Mouse (Mus musculus) small intestine, adult 2 months (tissue): ENCODE data around the gene Hist1h3d.

ENCODE experiments used
- CTCF ChIP-seq: fragments of 200-500 bp; IDR thresholded peaks from 2 replicates; pipeline ENCODE4 v1.5.1; 2012; ENCODE audit warnings: low read depth, mild to moderate bottlenecking, control low read depth, inconsistent platforms, low read length, moderate library complexity, mixed read lengths; ENCODE audit not compliant: insufficient replicate concordance, insufficient read length; ENCODE audit errors: extremely low read depth
- POLR2A ChIP-seq: fragments of 200-500 bp; IDR thresholded peaks from 2 replicates; pipeline ENCODE4 v1.6.1; 2012; ENCODE audit warnings: low read depth, mild to moderate bottlenecking, control low read depth, inconsistent platforms, low read length, moderate library complexity

DNA sequence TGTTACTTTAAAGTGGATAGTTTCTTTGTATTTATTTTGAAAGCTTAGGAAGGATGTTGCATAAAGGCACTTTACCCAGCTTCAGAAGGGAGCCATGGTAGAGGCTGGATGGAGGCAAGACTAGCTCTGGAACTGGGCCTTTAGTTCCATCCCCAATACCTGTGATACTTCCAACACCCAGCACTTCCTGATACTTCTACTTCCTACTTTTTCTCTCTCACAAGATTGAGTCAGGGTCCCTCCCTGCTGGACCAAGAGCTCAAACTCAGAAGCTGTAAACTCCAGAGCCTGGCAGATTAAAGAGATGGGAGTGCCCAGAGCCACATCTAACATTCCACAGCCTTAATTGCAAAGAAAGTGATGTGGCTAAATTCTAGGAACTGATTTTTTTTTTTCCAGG is 8.8 kb downstream of the Hist1h3d start:
- TF ChIP-seq POLR2A (no peak), CTCF (no peak)
